Mouse (Mus musculus): Measurements from ENCODE around the gene Prdm13.
A peak's percentile ranks its signal among the peaks of the same experiment; 100 is the strongest.

Gene Prdm13

GRCm38 (mm10) chr4:21678101-21678974, 7.4 kb downstream of the Prdm13 start:
- DNase-seq = peak; percentile 45

GRCm38 (mm10) chr4:21674691-21675090, 11.1 kb downstream of the Prdm13 start:
- peak; percentile 15 for DNase-seq

GRCm38 (mm10) chr4:21674042-21674441, 11.7 kb downstream of the Prdm13 start:
- peak; percentile 28 for DNase-seq

- DNase-seq = peak; percentile 10
These were observed 19.8 kb downstream of the Prdm13 start for GRCm38 (mm10) chr4:21665961-21666360.

- peak; percentile 11 for DNase-seq
These were observed 27.6 kb downstream of the Prdm13 start for GRCm38 (mm10) chr4:21658184-21658583.

GRCm38 (mm10) chr4:21629275-21629583, 56.5 kb downstream of the Prdm13 start:
- DNase-seq = no peak

GRCm38 (mm10) chr4:21628367-21629274, 57.1 kb downstream of the Prdm13 start:
- no peak for DNase-seq

All from embryo, embryonic 11 days (tissue).